Mouse (Mus musculus): ENCODE measurements around the gene Socs7.
A peak's percentile ranks its signal among the peaks of the same experiment; 100 is the strongest.

DNA sequence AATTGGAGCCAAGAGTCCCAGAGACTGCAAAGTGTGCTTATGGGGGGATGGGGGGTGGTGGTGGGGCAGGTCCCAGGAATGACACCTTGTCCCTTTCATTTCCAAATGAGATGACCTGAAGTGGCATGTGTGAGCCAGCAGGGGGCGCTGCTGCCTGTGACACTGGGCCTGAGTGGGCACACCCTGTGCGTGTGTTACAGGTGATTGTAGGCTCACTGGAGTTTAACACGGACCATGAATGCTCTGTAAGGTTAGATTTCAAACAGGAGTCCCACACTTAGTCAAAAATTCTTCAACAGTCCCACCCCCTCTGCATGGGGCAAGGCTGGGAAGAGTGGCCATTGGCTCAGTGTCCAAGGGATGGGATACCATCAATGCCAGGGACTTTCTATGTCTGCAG lies 69.7 kb downstream of the Socs7 start:
- TF ChIP-seq CTCF (IDR thresholded peaks at IDR 0.05; ENCODE audit: low read depth, low read length) (peak; percentile 99), POLR2A (IDR thresholded peaks at IDR 0.05; ENCODE audit: insufficient read depth, low read length) (no peak), EP300 (IDR thresholded peaks at IDR 0.05; ENCODE audit: insufficient read depth, low read depth, low read length) (peak; percentile 71; the same call in 1 of the 2 replicates)
